Mouse (Mus musculus) embryonic facial prominence, embryonic 13.5 days (tissue): Measurements from ENCODE around the gene Slc9a3r2. TPM values are rescaled to one million over a fixed set of nuclear protein-coding genes. Genes with fewer than 3 reads are reported as not detected.
"Not testable (repeated sequence)": the region's sequence is repeated elsewhere in the genome, so short reads cannot be mapped to it uniquely, and the experiment has no call there.

Experiments
- ATAC-seq: fragments of 200-750 bp; cut with Nextera tagmentation; 2 replicates; pipeline ENCODE4 v1.8.0; 2017; ENCODE audit warnings: low read depth; ENCODE audit not compliant: insufficient number of reproducible peaks, insufficient read depth, low FRiP score, low TSS enrichment
- H3K27ac ChIP-seq: fragments of 300-500 bp; sonication (generic); 2 replicates; pipeline ENCODE4 v1.5.1; 2015; ENCODE audit warnings: moderate library complexity, mild to moderate bottlenecking, inconsistent platforms
- H3K27me3 ChIP-seq: fragments of 300-500 bp; sonication (generic); 2 replicates; pipeline ENCODE4 v1.6.1; 2015; ENCODE audit warnings: mild to moderate bottlenecking, inconsistent platforms
- H3K36me3 ChIP-seq: fragments of 300-500 bp; sonication (generic); 2 replicates; pipeline ENCODE4 v1.6.1; 2015; ENCODE audit warnings: mild to moderate bottlenecking, inconsistent platforms
- H3K4me1 ChIP-seq: fragments of 300-500 bp; sonication (generic); 2 replicates; pipeline ENCODE4 v1.6.1; 2015; ENCODE audit warnings: inconsistent platforms
- H3K4me2 ChIP-seq: fragments of 300-500 bp; sonication (generic); 2 replicates; pipeline ENCODE4 v1.6.1; 2015; ENCODE audit warnings: moderate library complexity, mild to moderate bottlenecking, inconsistent platforms
- H3K4me3 ChIP-seq: fragments of 300-500 bp; sonication (generic); 2 replicates; pipeline ENCODE4 v1.5.1; 2015; ENCODE audit warnings: mild to moderate bottlenecking, inconsistent platforms
- H3K9ac ChIP-seq: fragments of 300-500 bp; sonication (generic); 2 replicates; pipeline ENCODE4 v1.6.1; 2015; ENCODE audit warnings: mild to moderate bottlenecking, inconsistent platforms
- H3K9me3 ChIP-seq: fragments of 300-500 bp; sonication (generic); 2 replicates; pipeline ENCODE4 v1.6.1; 2016; ENCODE audit warnings: inconsistent platforms
- WGBS: fragments of 180-500 bp; shearing (Covaris S2); methylation state at CpG from one replicate; pipeline ENCODE4 v1.1.7; 2015; ENCODE audit warnings: mixed read lengths; 5-methylcytosine and 5-hydroxymethylcytosine counted together
- polyA plus RNA-seq: library from polyadenylated mRNA; unstranded; fragments of >200 nt; fragmentation: Nextera tagmentation; extraction: Ambion mirVana; gene quantifications from 2 replicates; pipeline ENCODE4 v1.2.1, GENCODE M21; 2015

Gene Slc9a3r2
- polyA plus RNA-seq, 1 experiment from 2014 or later, result 50.4 TPM

GRCm38 (mm10) chr17:24686514-24686913, 36.4 kb upstream of the Slc9a3r2 start:
- H3K27ac ChIP-seq, result no peak overlapping the region
- H3K9ac ChIP-seq, result no peak overlapping the region
- no peak overlapping the region for H3K4me3 ChIP-seq
- ATAC-seq, result no peak
- peaks cover 58% of the 10 kb centered on the region for H3K27me3 ChIP-seq
- no peaks in the 10 kb centered on the region for H3K9me3 ChIP-seq
- H3K4me2 ChIP-seq, result peak overlapping the region; percentile 44
- 29% methylated on average over 16 of the region's 16 CpGs for WGBS
- peaks cover 21% of the 10 kb centered on the region for H3K4me1 ChIP-seq
- H3K36me3 ChIP-seq, result peaks cover 8% of the 10 kb centered on the region

DNA sequence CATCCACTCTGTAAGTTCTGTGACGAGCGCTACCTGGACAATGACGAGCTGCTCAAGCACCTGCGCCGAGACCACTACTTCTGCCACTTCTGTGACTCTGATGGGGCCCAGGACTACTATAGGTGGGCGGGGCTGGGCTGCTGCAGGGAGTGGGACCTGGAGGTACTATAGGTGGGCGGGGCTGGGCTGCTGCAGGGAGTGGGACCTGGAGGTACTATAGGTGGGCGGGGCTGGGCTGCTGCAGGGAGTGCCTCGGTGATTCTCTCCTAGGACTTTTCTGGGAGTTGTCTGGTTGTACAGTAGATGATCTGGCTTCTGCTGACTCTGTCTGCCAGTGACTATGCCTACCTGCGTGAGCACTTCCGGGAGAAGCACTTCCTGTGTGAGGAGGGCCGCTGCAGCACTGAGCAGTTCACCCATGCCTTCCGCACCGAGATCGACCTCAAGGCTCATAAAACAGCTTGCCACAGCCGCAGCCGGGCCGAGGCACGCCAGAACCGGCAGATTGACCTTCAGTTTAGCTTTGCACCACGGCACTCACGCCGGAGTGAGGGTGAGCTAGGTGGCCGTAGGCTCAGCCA, 27.5 kb upstream of the Slc9a3r2 start:
- H3K27me3 ChIP-seq, result no peaks in the 10 kb centered on the region
- H3K9me3 ChIP-seq, result no peaks in the 10 kb centered on the region
- H3K4me3 ChIP-seq, result no peak overlapping the region
- WGBS, result 92% methylated on average over 24 of the region's 24 CpGs
- no peak overlapping the region for H3K4me2 ChIP-seq
- H3K4me1 ChIP-seq, result peaks cover 6% of the 10 kb centered on the region; the same call in 1 of the 2 replicates
- no peak overlapping the region for H3K27ac ChIP-seq
- ATAC-seq, result no peak
- no peak overlapping the region for H3K9ac ChIP-seq
- peaks cover 64% of the 10 kb centered on the region for H3K36me3 ChIP-seq

- no peak for ATAC-seq
- WGBS, result 95% methylated on average over 5 of the region's 5 CpGs
These were observed 26.8 kb upstream of the Slc9a3r2 start for GRCm38 (mm10) chr17:24676877-24677276.

GRCm38 (mm10) chr17:24676187-24676586, 26.1 kb upstream of the Slc9a3r2 start:
- peaks cover 53% of the 10 kb centered on the region for H3K36me3 ChIP-seq
- H3K4me3 ChIP-seq, result no peak overlapping the region
- H3K9me3 ChIP-seq, result no peaks in the 10 kb centered on the region
- no peaks in the 10 kb centered on the region for H3K27me3 ChIP-seq
- peak overlapping the region; percentile 46; the same call in 1 of the 2 replicates for H3K9ac ChIP-seq
- H3K4me1 ChIP-seq, result peaks cover 20% of the 10 kb centered on the region
- no peak overlapping the region for H3K4me2 ChIP-seq
- no peak for ATAC-seq
- H3K27ac ChIP-seq, result no peak overlapping the region
- 62% methylated on average over 2 of the region's 2 CpGs for WGBS

More at GRCm38 (mm10) chr17:24676877-24677276, 26.8 kb upstream of the Slc9a3r2 start:
- Histone ChIP-seq H3K27me3 (no peaks in the 10 kb centered on the region), H3K4me3 (no peak overlapping the region), H3K4me1 (peaks cover 13% of the 10 kb centered on the region), H3K36me3 (peaks cover 59% of the 10 kb centered on the region), H3K9me3 (no peaks in the 10 kb centered on the region), H3K27ac (no peak overlapping the region), H3K9ac (no peak overlapping the region), H3K4me2 (no peak overlapping the region)

DNA sequence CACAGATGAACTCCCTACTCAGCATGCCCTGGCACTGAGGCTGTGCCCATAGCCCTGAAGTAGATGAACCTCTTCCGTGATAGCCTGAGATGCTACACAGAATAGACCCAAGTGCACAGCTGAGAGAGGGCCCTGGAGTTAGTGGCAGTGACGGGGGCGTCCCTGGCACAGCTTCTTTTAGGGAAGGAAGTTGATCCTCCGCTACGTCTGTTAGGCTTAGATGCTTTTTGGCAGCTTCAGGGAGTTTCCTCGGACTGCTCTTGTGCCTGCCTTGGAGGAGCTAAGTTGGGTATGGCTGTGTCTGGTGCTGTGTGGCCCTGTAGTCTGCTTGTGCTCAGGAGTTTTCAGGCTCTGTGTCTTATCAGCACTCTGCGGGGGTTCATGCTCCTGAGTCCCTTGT, 24.1 kb upstream of the Slc9a3r2 start:
- Histone ChIP-seq H3K36me3 (peaks cover 33% of the 10 kb centered on the region), H3K4me2 (no peak overlapping the region), H3K9me3 (no peaks in the 10 kb centered on the region), H3K9ac (no peak overlapping the region), H3K4me1 (peaks cover 29% of the 10 kb centered on the region), H3K4me3 (no peak overlapping the region), H3K27me3 (no peaks in the 10 kb centered on the region), H3K27ac (0 out of 2 replicates have a peak overlapping the region, but pooled peaks have one; percentile 8)
- 79% methylated on average over 7 of the region's 7 CpGs for WGBS
- no peak for ATAC-seq

DNA sequence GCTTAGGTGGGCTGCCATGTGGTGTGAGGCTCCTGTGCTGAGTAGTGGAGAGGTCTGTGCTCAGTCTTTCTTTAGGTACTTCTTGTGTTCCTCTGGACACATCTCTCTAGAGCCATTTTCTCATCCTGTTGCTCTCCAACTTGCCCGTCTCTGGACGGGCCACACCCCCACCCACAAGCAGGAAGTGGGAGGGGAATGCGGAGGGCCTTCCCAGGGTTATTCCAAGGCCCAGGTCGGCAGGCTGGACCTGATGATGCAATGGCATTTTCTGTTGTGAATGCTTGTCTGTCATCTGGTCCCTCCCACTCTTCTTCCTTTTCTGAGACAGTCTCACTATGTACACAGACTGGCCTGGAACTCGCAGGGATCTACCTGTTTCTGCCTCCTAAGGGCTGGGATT, 22.0 kb upstream of the Slc9a3r2 start:
- Histone ChIP-seq H3K4me3 (no peak overlapping the region), H3K9me3 (no peaks in the 10 kb centered on the region), H3K9ac (no peak overlapping the region), H3K4me1 (peaks cover 34% of the 10 kb centered on the region), H3K27me3 (no peaks in the 10 kb centered on the region), H3K4me2 (peak overlapping the region; percentile 84), H3K36me3 (peaks cover 12% of the 10 kb centered on the region), H3K27ac (no peak overlapping the region)
- no peak for ATAC-seq
- 19% methylated on average over 5 of the region's 5 CpGs for WGBS

- H3K27me3 ChIP-seq, result no peaks in the 10 kb centered on the region
- peaks cover 34% of the 10 kb centered on the region for H3K4me1 ChIP-seq
- no peaks in the 10 kb centered on the region for H3K9me3 ChIP-seq
- H3K9ac ChIP-seq, result peak overlapping the region; percentile 99
- peaks cover 5% of the 10 kb centered on the region; the same call in 1 of the 2 replicates for H3K36me3 ChIP-seq
- ATAC-seq, result no peak
- no peak overlapping the region for H3K27ac ChIP-seq
- 65% methylated on average over 5 of the region's 5 CpGs for WGBS
- peak overlapping the region; percentile 98 for H3K4me3 ChIP-seq
- peak overlapping the region; percentile 84 for H3K4me2 ChIP-seq
These were observed 21.2 kb upstream of the Slc9a3r2 start for GRCm38 (mm10) chr17:24671346-24671745.

DNA sequence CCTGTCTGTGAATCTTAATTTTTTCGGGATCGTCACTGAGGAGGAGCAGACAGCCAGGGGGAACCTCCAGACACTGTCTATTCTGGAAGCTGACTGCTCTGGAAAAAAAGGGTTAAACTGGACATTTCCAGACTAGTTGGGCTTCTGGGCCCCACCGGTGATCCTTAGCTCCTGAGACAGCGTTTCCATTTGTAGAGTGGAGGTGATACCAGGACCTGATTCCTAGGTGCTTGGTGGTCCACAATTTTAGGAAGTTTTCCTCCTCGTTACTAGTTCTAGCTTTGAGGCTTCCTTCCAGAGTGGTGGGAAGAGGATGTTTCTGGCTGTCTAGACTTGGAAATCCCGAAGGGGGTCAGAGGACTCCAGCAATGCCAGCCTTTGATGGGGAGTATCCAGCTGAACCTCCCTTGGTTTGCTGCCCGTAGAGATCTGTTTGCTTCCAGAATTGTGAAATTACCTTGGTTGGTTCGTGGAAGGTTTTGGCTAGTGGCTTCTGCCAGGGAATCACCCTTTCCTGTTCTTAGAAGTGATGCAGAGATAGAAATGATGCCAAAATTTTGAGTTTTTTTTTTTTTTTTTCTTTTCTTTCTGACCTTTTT, 20.2 kb upstream of the Slc9a3r2 start:
- Histone ChIP-seq H3K27me3 (no peaks in the 10 kb centered on the region), H3K27ac (peak overlapping the region; percentile 81), H3K4me1 (peaks cover 34% of the 10 kb centered on the region), H3K4me2 (peak overlapping the region; percentile 84), H3K4me3 (peak overlapping the region; percentile 98), H3K9ac (peak overlapping the region; percentile 99), H3K36me3 (0 out of 2 replicates have a peak, but pooled peaks cover 5% of the 10 kb centered on the region), H3K9me3 (no peaks in the 10 kb centered on the region)
- WGBS, result 10% methylated on average over 8 of the region's 8 CpGs
- ATAC-seq, result no peak

DNA sequence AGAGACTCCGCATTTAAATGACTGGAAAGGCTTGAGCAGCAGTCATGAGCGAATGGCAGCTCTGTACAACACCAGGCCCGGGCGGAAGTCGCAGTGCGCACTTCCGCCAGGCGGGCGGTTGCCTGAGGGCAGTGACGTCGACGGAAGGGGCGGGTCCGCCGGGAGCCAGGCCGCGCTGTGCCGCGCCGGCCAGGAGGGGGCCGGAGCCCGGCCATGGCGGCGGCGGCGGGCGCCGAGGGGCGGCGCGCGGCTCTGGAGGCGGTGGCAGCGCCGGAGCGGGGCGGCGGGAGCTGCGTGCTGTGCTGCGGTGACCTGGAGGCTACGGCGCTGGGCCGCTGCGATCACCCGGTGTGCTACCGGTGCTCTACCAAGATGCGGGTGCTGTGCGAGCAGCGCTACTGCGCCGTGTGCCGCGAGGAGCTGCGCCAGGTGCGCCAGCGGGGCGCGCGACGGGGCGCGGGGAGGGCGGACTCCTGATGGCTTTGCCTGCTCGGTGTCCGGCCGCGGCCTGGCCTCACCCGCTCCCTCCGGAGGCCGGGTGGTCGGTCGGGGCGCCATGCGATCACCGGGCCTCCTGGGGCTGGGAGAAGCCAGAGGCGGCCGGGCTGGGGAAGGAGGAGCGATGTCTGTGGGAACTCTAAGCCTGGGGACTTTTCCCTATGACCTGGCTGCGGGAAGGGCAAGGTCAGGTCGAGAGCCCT, 19.6 kb upstream of the Slc9a3r2 start, which contains the start of gene Zfp598:
Zfp598 (plus strand) TSS at position 143 of the 701 bp plus-strand sequence.
- 0 out of 2 replicates have a peak, but pooled peaks cover 5% of the 10 kb centered on the region for H3K36me3 ChIP-seq
- peak within 1 kb of the TSS; percentile 99 for H3K9ac ChIP-seq
- H3K9me3 ChIP-seq, result no peaks in the 10 kb centered on the region
- peak; percentile 96 for ATAC-seq
- H3K4me2 ChIP-seq, result peak within 1 kb of the TSS; percentile 84
- H3K27ac ChIP-seq, result peak within 1 kb of the TSS; percentile 81
- peak within 1 kb of the TSS; percentile 98 for H3K4me3 ChIP-seq
- H3K27me3 ChIP-seq, result no peaks in the 10 kb centered on the region
- WGBS, result under 1% methylated on average over 79 of the region's 80 CpGs
- H3K4me1 ChIP-seq, result peaks cover 34% of the 10 kb centered on the region

DNA sequence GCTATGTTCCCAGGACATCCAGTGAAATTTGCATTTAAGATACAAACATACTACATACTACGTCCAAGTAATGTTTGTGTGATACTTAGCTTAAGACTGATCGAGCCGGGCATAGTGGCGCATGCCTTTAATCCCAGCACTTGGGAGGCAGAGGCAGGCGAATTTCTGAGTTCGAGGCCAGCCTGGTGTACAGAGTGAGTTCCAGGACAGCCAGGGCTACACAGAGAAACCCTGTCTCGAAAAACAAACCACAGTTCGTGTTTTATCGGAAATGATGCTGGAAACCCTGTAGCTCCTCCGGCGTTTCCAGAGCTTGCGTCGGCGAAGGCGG, 19.1 kb upstream of the Slc9a3r2 start:
- ATAC-seq, result peak; percentile 1; the same call in 1 of the 2 replicates
- peak overlapping the region; percentile 81 for H3K27ac ChIP-seq
- H3K27me3 ChIP-seq, H3K36me3 ChIP-seq, H3K9me3 ChIP-seq: not testable (repeated sequence)
- peak overlapping the region; percentile 84 for H3K4me2 ChIP-seq
- H3K9ac ChIP-seq, result peak overlapping the region; percentile 99
- WGBS, result 9% methylated on average over 15 of the region's 15 CpGs
- H3K4me3 ChIP-seq, result peak overlapping the region; percentile 98
- H3K4me1 ChIP-seq, result peaks cover 30% of the 10 kb centered on the region

GRCm38 (mm10) chr17:24667416-24667815, 17.3 kb upstream of the Slc9a3r2 start:
- Histone ChIP-seq H3K4me3 (no peak overlapping the region), H3K36me3 (no peaks in the 10 kb centered on the region), H3K4me1 (peaks cover 27% of the 10 kb centered on the region), H3K9me3 (no peaks in the 10 kb centered on the region), H3K27ac (no peak overlapping the region), H3K9ac (no peak overlapping the region), H3K4me2 (no peak overlapping the region), H3K27me3 (no peaks in the 10 kb centered on the region)
- no peak for ATAC-seq
- 26% methylated on average over 6 of the region's 6 CpGs for WGBS
